Mouse (Mus musculus): Measurements from ENCODE around the gene Fbxo5. TPM values are rescaled to one million over a fixed set of nuclear protein-coding genes. Genes with fewer than 3 reads are reported as not detected.

Fbxo5 gene
- polyA plus RNA-seq (2012; ENCODE audit: low replicate concordance), result 2.4 and 4.9 TPM in 2 replicates

DNA sequence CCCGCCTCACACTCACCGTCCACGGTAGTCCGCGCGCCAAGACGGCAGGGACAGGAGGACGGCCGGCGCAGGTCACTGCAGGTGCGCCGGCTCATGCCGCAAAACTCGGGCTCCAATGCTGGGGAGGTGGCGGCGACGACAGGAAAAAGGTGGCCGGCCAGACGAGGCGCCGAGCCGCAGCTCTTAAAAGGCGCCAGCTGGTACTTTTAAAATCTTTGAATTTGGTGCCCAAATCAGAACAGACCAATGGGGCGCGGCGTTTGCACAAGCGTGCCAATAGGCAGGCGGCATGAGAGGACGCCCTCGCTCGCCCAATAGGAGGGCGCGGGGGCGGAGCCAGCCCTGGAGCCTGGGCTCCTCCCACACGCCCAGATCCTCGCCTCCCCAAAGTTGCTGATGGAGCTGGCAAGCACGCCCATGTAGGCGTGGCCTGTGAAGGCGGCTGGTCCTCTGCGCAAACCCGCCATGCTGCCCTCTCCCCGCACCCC is at the start of gene Fbxo5:
TSS of gene Fbxo5 (minus strand) at position 358 of the 488 bp plus-strand sequence.

DNA sequence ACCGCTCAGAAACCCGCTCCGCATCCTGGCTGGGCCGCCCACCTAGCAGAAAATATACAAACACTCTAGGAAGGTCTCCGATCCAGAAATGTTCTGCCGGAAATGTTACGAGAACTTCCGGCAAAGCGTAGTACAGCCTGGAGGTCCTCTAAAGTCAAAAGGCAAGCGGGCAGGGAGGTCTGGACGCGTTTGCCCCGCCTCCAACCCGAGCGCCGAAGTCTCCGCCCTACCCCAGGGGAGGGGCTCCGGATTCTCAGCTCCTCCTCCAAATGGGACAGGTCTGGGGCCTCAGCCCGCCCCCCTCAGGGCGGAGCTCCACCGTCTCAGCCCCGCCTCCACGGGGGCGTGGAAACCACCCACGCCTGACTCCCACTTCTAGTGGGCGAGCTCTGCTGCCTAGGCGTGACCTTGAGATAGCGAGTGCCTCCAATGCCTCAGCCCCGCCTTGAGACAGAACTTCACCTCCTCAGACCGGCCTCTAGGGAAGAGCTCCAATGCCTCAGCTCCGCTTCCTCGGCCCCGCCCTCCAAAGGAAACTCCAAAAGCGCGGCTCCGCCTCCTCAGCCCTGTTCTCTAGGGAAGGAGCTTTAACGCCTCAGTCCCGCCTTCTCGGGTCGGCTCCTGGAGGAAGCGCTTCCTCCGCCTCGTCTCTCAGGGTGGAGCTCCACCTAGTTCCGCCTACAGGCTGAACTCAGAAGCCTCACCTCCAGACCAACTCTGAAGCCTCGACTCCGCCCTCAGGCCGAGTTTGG is 18.5 kb upstream of the Fbxo5 start, which contains the start of gene Mtrf1l:
TSS of gene Mtrf1l (minus strand) at position 171 of the 752 bp plus-strand sequence.

Other genes starting within 250 kb of the Fbxo5 start
- 0.38 and 1.4 TPM in 2 replicates for gene Myct1, start 211.8 kb downstream of the Fbxo5 start, polyA plus RNA-seq (2012; ENCODE audit: low replicate concordance)
- not detected in 2 replicates for gene Vip, start 166.4 kb downstream of the Fbxo5 start, polyA plus RNA-seq (2012; ENCODE audit: low replicate concordance)
- gene Mtrf1l, start 18.3 kb upstream of the Fbxo5 start, polyA plus RNA-seq (2012; ENCODE audit: low replicate concordance), result 1.6 and 3.0 TPM in 2 replicates
- not detected in 2 replicates for gene Rgs17, start 116.8 kb upstream of the Fbxo5 start, polyA plus RNA-seq (2012; ENCODE audit: low replicate concordance)